Mouse (Mus musculus) fat pad, adult 2 months (tissue): ENCODE data around the gene Hcfc2.
A peak's percentile ranks its signal among the peaks of the same experiment; 100 is the strongest.

Experiments
- DNase-seq: peaks from one replicate; pipeline ENCODE4 v3.0.0-alpha.2; 2011; ENCODE audit warnings: low read depth, low spot score; ENCODE audit errors: extremely low read depth

Hcfc2 gene

GRCm38 (mm10) chr10:82699296-82699941 lies 3.5 kb downstream of the Hcfc2 start:
- no peak for DNase-seq

GRCm38 (mm10) chr10:82741354-82741753 lies 45.4 kb downstream of the Hcfc2 start:
- DNase-seq: no peak

- no peak for DNase-seq
Observed at GRCm38 (mm10) chr10:82741876-82742275, 45.9 kb downstream of the Hcfc2 start.

- DNase-seq: no peak
Observed at GRCm38 (mm10) chr10:82742578-82742977, 46.6 kb downstream of the Hcfc2 start.

- no peak for DNase-seq
Observed at GRCm38 (mm10) chr10:82744296-82744695, 48.3 kb downstream of the Hcfc2 start.

- no peak for DNase-seq
Observed at GRCm38 (mm10) chr10:82745301-82745700, 49.3 kb downstream of the Hcfc2 start.

- DNase-seq: no peak
Observed at GRCm38 (mm10) chr10:82746988-82747850, 51.3 kb downstream of the Hcfc2 start.

- no peak for DNase-seq
Observed at GRCm38 (mm10) chr10:82750778-82751177, 54.8 kb downstream of the Hcfc2 start.

- no peak for DNase-seq
Observed at GRCm38 (mm10) chr10:82752921-82753320, 57.0 kb downstream of the Hcfc2 start.

GRCm38 (mm10) chr10:82754642-82755041 lies 58.7 kb downstream of the Hcfc2 start:
- DNase-seq: no peak

GRCm38 (mm10) chr10:82755213-82755890 lies 59.4 kb downstream of the Hcfc2 start:
- DNase-seq: no peak

- no peak for DNase-seq
Observed at GRCm38 (mm10) chr10:82756466-82756865, 60.5 kb downstream of the Hcfc2 start.

- DNase-seq: no peak
Observed at GRCm38 (mm10) chr10:82757341-82757740, 61.4 kb downstream of the Hcfc2 start.

GRCm38 (mm10) chr10:82758368-82758767 lies 62.4 kb downstream of the Hcfc2 start:
- DNase-seq: no peak

GRCm38 (mm10) chr10:82758878-82759277 lies 62.9 kb downstream of the Hcfc2 start:
- no peak for DNase-seq

GRCm38 (mm10) chr10:82759706-82760105 lies 63.7 kb downstream of the Hcfc2 start:
- DNase-seq: no peak

- DNase-seq: no peak
Observed at GRCm38 (mm10) chr10:82761037-82761811, 65.3 kb downstream of the Hcfc2 start.

- no peak for DNase-seq
Observed at GRCm38 (mm10) chr10:82762756-82763681, 67.1 kb downstream of the Hcfc2 start.

- peak; percentile 72 for DNase-seq
Observed at GRCm38 (mm10) chr10:82763840-82764631, 68.1 kb downstream of the Hcfc2 start, which contains the start of gene Nfyb. Nfyb (minus strand) TSS chr10:82764144.
